Mouse (Mus musculus): ENCODE measurements around the gene Ptgir.

The Ptgir gene

GRCm38 (mm10) chr7:16916342-16917265, 10.3 kb downstream of the Ptgir start:
- DNase-seq (ENCODE audit: low read depth, low spot score): no peak

GRCm38 (mm10) chr7:16917447-16917846, 11.2 kb downstream of the Ptgir start:
- DNase-seq (ENCODE audit: low read depth, low spot score): no peak

GRCm38 (mm10) chr7:16918014-16918413, 11.7 kb downstream of the Ptgir start:
- DNase-seq (ENCODE audit: low read depth, low spot score): no peak

- no peak for DNase-seq (ENCODE audit: low read depth, low spot score)
These were observed 12.4 kb downstream of the Ptgir start for GRCm38 (mm10) chr7:16918670-16919069.

- DNase-seq (ENCODE audit: low read depth, low spot score): no peak
These were observed 13.3 kb downstream of the Ptgir start for GRCm38 (mm10) chr7:16919395-16920149.

GRCm38 (mm10) chr7:16920150-16920579, 13.9 kb downstream of the Ptgir start:
- DNase-seq (ENCODE audit: low read depth, low spot score): no peak

- no peak for DNase-seq (ENCODE audit: low read depth, low spot score)
These were observed 14.8 kb downstream of the Ptgir start for GRCm38 (mm10) chr7:16920818-16921791.

GRCm38 (mm10) chr7:16921881-16922335, 15.6 kb downstream of the Ptgir start:
- no peak for DNase-seq (ENCODE audit: low read depth, low spot score)

- no peak for DNase-seq (ENCODE audit: low read depth, low spot score)
These were observed 16.2 kb downstream of the Ptgir start for GRCm38 (mm10) chr7:16922360-16922973.

GRCm38 (mm10) chr7:16923283-16924036, 17.2 kb downstream of the Ptgir start:
- no peak for DNase-seq (ENCODE audit: low read depth, low spot score)

GRCm38 (mm10) chr7:16924037-16924834, 17.9 kb downstream of the Ptgir start, which contains the start of gene Calm3:
TSS of gene Calm3 (minus strand) at chr7:16924114.
- peak; percentile 100 for DNase-seq (ENCODE audit: low read depth, low spot score)

- no peak for DNase-seq (ENCODE audit: low read depth, low spot score)
These were observed 22.1 kb downstream of the Ptgir start for GRCm38 (mm10) chr7:16928341-16928740.

GRCm38 (mm10) chr7:16930850-16931249, 24.6 kb downstream of the Ptgir start:
- no peak for DNase-seq (ENCODE audit: low read depth, low spot score)

GRCm38 (mm10) chr7:16931968-16932627, 25.8 kb downstream of the Ptgir start:
- peak; percentile 87 for DNase-seq (ENCODE audit: low read depth, low spot score)

- no peak for DNase-seq (ENCODE audit: low read depth, low spot score)
These were observed 26.7 kb downstream of the Ptgir start for GRCm38 (mm10) chr7:16932704-16933577.

- DNase-seq (ENCODE audit: low read depth, low spot score): no peak
These were observed 31.0 kb downstream of the Ptgir start for GRCm38 (mm10) chr7:16937312-16937711.

- DNase-seq (ENCODE audit: low read depth, low spot score): no peak
These were observed 32.0 kb downstream of the Ptgir start for GRCm38 (mm10) chr7:16938117-16938791.

All from embryo, embryonic 11.5 days (tissue).